Mouse (Mus musculus): Measurements from ENCODE around the gene Cst9. TPM values are rescaled to one million over a fixed set of nuclear protein-coding genes. Genes with fewer than 3 reads are reported as not detected.
A peak's percentile ranks its signal among the peaks of the same experiment; 100 is the strongest.

Cst9 gene
- polyA plus RNA-seq, 1 experiment = 342 TPM

DNA sequence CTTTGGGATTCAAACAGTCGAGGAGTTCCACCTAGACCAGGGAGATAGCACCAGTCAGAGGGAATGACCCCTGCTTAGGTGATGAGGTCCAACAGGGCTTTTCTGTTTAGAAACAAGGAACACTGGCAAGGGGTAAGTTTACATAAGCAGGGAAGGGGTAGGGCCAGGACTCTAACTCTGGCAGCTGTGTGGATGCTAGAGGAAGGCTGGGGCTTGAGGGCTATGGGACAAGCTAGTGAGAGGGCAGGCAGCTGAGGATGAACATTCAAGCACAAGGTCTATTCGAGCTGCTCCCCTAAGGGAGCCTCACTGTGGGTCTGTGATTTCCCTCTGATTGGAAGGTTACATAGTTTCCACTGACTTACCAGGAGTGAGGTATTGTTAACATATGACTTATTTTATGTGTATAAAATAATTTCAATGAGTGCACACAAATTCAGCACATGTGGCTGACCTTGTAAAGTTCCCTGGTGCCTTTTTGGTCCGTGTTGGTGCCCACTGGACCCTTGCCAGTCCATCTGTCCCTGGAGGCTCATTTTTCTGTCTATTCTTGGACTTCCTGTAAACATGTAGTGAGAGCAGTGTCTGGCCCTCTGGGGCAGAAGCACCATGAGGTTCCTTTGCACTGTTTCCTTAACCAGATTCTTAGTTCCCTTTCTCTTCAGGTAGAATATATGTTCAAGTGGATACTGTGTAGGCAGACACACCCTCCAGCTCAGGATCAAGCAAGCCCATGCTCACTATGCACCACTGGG is 42.2 kb downstream of the Cst9 start:
- Histone ChIP-seq H3K36me3 (ENCODE audit: control insufficient read depth, insufficient read depth, low read length) (no peaks in the 10 kb centered on the region), H3K27me3 (ENCODE audit: control insufficient read depth, insufficient read depth, low read length) (no peaks in the 10 kb centered on the region), H3K27ac (ENCODE audit: control insufficient read depth, insufficient read depth, low read depth, low read length) (peak overlapping the region; percentile 70), H3K4me1 (ENCODE audit: control insufficient read depth, insufficient read depth, low read length) (peaks cover 7% of the 10 kb centered on the region), H3K4me3 (ENCODE audit: control insufficient read depth, low read depth, low read length) (no peak overlapping the region)
- TF ChIP-seq CTCF (IDR thresholded peaks at IDR 0.05; ENCODE audit: control insufficient read depth, insufficient read depth, insufficient replicate concordance, low read depth, low read length) = no peak

DNA sequence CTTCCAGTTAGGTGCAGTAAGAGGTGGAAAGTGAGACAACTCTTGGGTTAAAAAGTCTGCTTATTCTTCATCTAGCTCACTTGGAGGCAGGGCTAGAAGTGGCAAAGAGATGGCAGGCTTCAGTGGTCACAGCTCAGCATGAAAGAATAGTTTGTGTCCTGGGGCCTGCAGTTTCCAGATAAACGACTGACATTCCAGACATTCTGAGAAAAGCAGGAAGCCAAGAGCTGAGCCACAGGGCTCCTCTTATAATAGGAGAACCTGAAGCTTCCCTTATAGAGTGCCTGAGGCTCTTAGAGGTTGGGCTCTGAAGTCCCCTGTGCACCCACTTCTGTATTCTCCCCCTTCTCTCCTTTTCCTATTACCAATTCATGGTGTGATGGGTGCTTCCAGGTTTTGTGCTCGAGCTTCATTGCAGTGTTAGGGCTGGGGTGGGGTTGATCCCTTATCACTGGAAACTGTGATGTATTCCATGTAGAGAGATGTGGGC is 43.7 kb downstream of the Cst9 start:
- Histone ChIP-seq H3K27me3 (ENCODE audit: control insufficient read depth, insufficient read depth, low read length) (no peaks in the 10 kb centered on the region), H3K36me3 (ENCODE audit: control insufficient read depth, insufficient read depth, low read length) (no peaks in the 10 kb centered on the region), H3K4me3 (ENCODE audit: control insufficient read depth, low read depth, low read length) (no peak overlapping the region), H3K4me1 (ENCODE audit: control insufficient read depth, insufficient read depth, low read length) (peaks cover 7% of the 10 kb centered on the region), H3K27ac (ENCODE audit: control insufficient read depth, insufficient read depth, low read depth, low read length) (peak overlapping the region; percentile 61)
- TF ChIP-seq POLR2A (IDR thresholded peaks at IDR 0.05; ENCODE audit: control insufficient read depth, low read depth, low read length) (no peak), CTCF (IDR thresholded peaks at IDR 0.05; ENCODE audit: control insufficient read depth, insufficient read depth, insufficient replicate concordance, low read depth, low read length) (no peak)

DNA sequence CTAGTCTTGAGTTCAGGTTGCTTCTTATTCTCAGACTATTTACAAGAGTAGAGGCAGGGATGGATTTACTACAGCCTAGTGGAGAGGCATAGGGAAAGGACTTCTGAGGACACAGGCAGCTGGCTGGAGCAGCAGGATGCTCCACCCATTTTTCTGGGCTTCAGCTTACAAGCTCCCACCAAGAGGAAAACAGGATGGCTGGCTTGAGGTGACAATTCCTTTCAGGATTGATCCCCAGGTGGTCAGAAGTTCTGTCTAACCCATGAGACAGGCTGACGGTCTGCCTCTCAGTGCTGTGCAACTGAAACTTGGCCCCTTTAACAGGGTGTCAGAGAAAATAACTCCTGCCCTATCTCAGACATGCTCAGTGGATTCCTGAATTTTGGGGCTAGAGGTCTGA is 44.3 kb downstream of the Cst9 start:
- H3K36me3 ChIP-seq (ENCODE audit: control insufficient read depth, insufficient read depth, low read length) = no peaks in the 10 kb centered on the region
- peak overlapping the region; percentile 69 for H3K27ac ChIP-seq (ENCODE audit: control insufficient read depth, insufficient read depth, low read depth, low read length)
- no peaks in the 10 kb centered on the region for H3K27me3 ChIP-seq (ENCODE audit: control insufficient read depth, insufficient read depth, low read length)
- TF ChIP-seq POLR2A (IDR thresholded peaks at IDR 0.05; ENCODE audit: control insufficient read depth, low read depth, low read length) = no peak
- TF ChIP-seq CTCF (IDR thresholded peaks at IDR 0.05; ENCODE audit: control insufficient read depth, insufficient read depth, insufficient replicate concordance, low read depth, low read length) = no peak
- no peak overlapping the region for H3K4me3 ChIP-seq (ENCODE audit: control insufficient read depth, low read depth, low read length)
- H3K4me1 ChIP-seq (ENCODE audit: control insufficient read depth, insufficient read depth, low read length) = peaks cover 6% of the 10 kb centered on the region

DNA sequence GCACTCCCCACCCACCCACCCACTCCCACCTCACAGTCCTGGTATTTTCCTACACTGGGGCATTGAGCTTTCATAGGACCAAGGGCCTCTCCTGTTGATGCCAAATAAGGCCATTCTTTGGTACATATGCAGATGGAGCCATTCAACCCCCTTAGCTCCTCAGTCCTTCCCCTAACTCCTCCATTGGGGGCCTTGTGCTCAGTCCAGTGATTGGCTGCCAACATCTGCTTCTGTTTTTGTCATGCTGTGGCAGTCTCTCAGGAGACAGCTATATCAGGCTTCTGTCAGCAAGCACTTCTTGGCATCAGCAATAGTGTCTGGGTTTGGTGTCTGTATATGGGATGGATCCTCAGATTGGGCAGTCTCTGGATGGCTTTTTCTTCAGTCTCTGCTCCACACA is 49.8 kb downstream of the Cst9 start:
- Histone ChIP-seq H3K4me3 (ENCODE audit: control insufficient read depth, low read depth, low read length) (no peak overlapping the region), H3K4me1 (ENCODE audit: control insufficient read depth, insufficient read depth, low read length) (no peaks in the 10 kb centered on the region), H3K27ac (ENCODE audit: control insufficient read depth, insufficient read depth, low read depth, low read length) (no peak overlapping the region), H3K27me3 (ENCODE audit: control insufficient read depth, insufficient read depth, low read length) (no peaks in the 10 kb centered on the region), H3K36me3 (ENCODE audit: control insufficient read depth, insufficient read depth, low read length) (no peaks in the 10 kb centered on the region)
- TF ChIP-seq CTCF (IDR thresholded peaks at IDR 0.05; ENCODE audit: control insufficient read depth, insufficient read depth, insufficient replicate concordance, low read depth, low read length) (no peak), POLR2A (IDR thresholded peaks at IDR 0.05; ENCODE audit: control insufficient read depth, low read depth, low read length) (no peak)

Other genes starting within 250 kb of the Cst9 start
- 151 and 160 TPM in 2 replicates for gene Nxt1, start 162.5 kb upstream of the Cst9 start, polyA plus RNA-seq (2012; rRNA removed)
- gene Gzf1, start 154.1 kb upstream of the Cst9 start, polyA plus RNA-seq (2012; rRNA removed) = 7.4 and 8.9 TPM in 2 replicates
- 0.84 and 1.2 TPM in 2 replicates for gene Napb, start 102.7 kb upstream of the Cst9 start, polyA plus RNA-seq (2012; rRNA removed)
- gene Cstl1, start 84.8 kb upstream of the Cst9 start, polyA plus RNA-seq (2012; rRNA removed) = 128 and 160 TPM in 2 replicates
- gene Cst11, start 63.6 kb upstream of the Cst9 start, polyA plus RNA-seq (2012; rRNA removed) = not detected in 2 replicates
- gene 8030411F24Rik, start 53.1 kb upstream of the Cst9 start, polyA plus RNA-seq (2012; rRNA removed) = 15.4 and 23.7 TPM in 2 replicates
- gene Cst12, start 45.8 kb upstream of the Cst9 start, polyA plus RNA-seq (2012; rRNA removed) = 116 and 198 TPM in 2 replicates
- gene Cst8, start 36.4 kb upstream of the Cst9 start, polyA plus RNA-seq (2012; rRNA removed) = 227 and 310 TPM in 2 replicates
- 83.9 and 104 TPM in 2 replicates for gene Cst13, start 15.1 kb upstream of the Cst9 start, polyA plus RNA-seq (2012; rRNA removed)
- 21.7 and 25.8 TPM in 2 replicates for gene 9230104L09Rik, start 29.9 kb downstream of the Cst9 start, polyA plus RNA-seq (2012; rRNA removed)
- 442 and 443 TPM in 2 replicates for gene Cst3, start 40.5 kb downstream of the Cst9 start, polyA plus RNA-seq (2012; rRNA removed)
- gene Gm1330, start 168.1 kb downstream of the Cst9 start, polyA plus RNA-seq (2012; rRNA removed) = not detected in 2 replicates
- 2.3 and 3.1 TPM in 2 replicates for gene Gm10750, start 182.1 kb downstream of the Cst9 start, polyA plus RNA-seq (2012; rRNA removed)

Measured in testis, adult 2 months (tissue).